Mouse (Mus musculus) cortical plate, adult 2 months (tissue): Measurements from ENCODE around the gene Pik3r5.

Source experiments
- CTCF ChIP-seq: fragments of 200-500 bp; IDR thresholded peaks from 2 replicates; pipeline ENCODE4 v1.5.1; 2011; ENCODE audit warnings: mild to moderate bottlenecking, control low read depth, low read length; ENCODE audit not compliant: insufficient read depth; ENCODE audit errors: extremely low read depth
- POLR2A ChIP-seq: fragments of 200-500 bp; IDR thresholded peaks from 2 replicates; pipeline ENCODE4 v1.6.1; 2011; ENCODE audit warnings: mild to moderate bottlenecking, low read length, control low read depth; ENCODE audit not compliant: insufficient read depth; ENCODE audit errors: extremely low read depth

DNA sequence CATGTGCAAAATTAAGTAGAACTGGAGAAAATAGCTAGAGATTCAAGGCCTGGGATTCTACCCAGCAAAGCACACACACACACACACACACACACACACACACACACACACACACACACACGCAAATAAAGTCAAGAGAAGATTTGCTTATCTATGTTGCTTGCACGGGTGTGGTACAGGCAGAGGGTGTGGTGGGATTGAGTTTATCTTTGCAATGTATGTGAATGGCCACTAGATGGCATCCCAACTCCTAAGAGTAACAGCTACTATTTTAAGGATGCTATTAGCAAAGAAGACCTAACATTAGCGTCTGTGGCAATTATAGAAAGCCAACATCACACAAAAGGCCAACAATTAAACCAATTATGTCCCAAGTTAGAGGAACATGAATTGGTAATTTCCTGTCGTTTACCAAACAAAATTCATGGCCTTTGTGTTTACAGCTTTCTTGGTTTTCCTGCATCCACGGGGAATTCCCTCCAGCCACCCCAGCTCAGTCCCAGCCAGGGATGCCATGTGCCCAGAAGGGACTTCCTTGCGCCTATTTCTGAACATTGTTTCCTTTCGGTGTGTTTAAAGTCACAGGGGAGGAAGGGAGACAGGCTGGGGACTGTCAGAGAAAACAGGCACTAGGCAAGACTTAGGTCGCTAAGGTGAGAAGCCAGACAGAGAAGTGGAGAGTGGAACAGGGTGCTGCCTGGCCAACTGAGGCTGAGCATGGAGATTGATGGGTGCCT lies 53.5 kb downstream of the Pik3r5 start:
- TF ChIP-seq POLR2A (no peak), CTCF (peak; percentile 65)
